Mouse (Mus musculus) hindbrain, embryonic 14.5 days (tissue): Measurements from ENCODE around the gene Kifc5b. TPM values are rescaled to one million over a fixed set of nuclear protein-coding genes. Genes with fewer than 3 reads are reported as not detected.
"Not testable (repeated sequence)": the region's sequence is repeated elsewhere in the genome, so short reads cannot be mapped to it uniquely, and the experiment has no call there.

Source experiments
- ATAC-seq: fragments of 200-750 bp; cut with Nextera tagmentation; 2 replicates; pipeline ENCODE4 v1.8.0; 2017; ENCODE audit warnings: moderate number of reproducible peaks, mild to moderate bottlenecking, moderate TSS enrichment, moderate library complexity; ENCODE audit not compliant: low FRiP score
- DNase-seq: peaks from one replicate; pipeline ENCODE4 v3.0.0-alpha.2; 2015; ENCODE audit warnings: low spot score
- H3K27ac ChIP-seq: fragments of 300-500 bp; sonication (generic); 2 replicates; pipeline ENCODE4 v1.5.1; 2014; ENCODE audit warnings: mild to moderate bottlenecking, moderate library complexity
- H3K27me3 ChIP-seq: fragments of 300-500 bp; sonication (generic); 2 replicates; pipeline ENCODE4 v1.6.1; 2014; ENCODE audit warnings: mild to moderate bottlenecking, low read length, mixed read lengths; ENCODE audit not compliant: control insufficient read depth, insufficient read depth
- H3K36me3 ChIP-seq: fragments of 300-500 bp; sonication (generic); replicated peaks from 2 replicates; pipeline ENCODE4 v1.6.1; 2014; ENCODE audit not compliant: control insufficient read depth, insufficient read depth
- H3K4me1 ChIP-seq: fragments of 300-500 bp; sonication (generic); replicated peaks from 2 replicates; pipeline ENCODE4 v1.6.1; 2014; ENCODE audit warnings: antibody characterized with exemption, low read length, mixed read lengths; ENCODE audit not compliant: control insufficient read depth, insufficient read depth
- H3K4me2 ChIP-seq: fragments of 300-500 bp; sonication (generic); replicated peaks from 2 replicates; pipeline ENCODE4 v1.6.1; 2014; ENCODE audit warnings: mild to moderate bottlenecking, moderate library complexity
- H3K4me3 ChIP-seq: fragments of 300-500 bp; sonication (generic); replicated peaks from 2 replicates; pipeline ENCODE4 v1.5.1; 2014; ENCODE audit warnings: mild to moderate bottlenecking, low read length
- H3K9ac ChIP-seq: fragments of 300-500 bp; sonication (generic); 2 replicates; pipeline ENCODE4 v1.6.1; 2014
- H3K9me3 ChIP-seq: fragments of 300-500 bp; sonication (generic); 2 replicates; pipeline ENCODE4 v1.6.1; 2016; ENCODE audit warnings: low read length; ENCODE audit not compliant: control insufficient read depth
- WGBS: fragments of 180-500 bp; shearing (Covaris S2); extraction: QIAGEN DNeasy Blood & Tissue Kit; methylation state at CpG from one replicate; pipeline ENCODE4 v1.1.7; 2014; 5-methylcytosine and 5-hydroxymethylcytosine counted together
- polyA plus RNA-seq: library from polyadenylated mRNA; unstranded; fragments of >200 nt; fragmentation: Nextera tagmentation; extraction: Ambion mirVana; gene quantifications from 2 replicates; pipeline ENCODE4 v1.2.1, GENCODE M21; 2014

The Kifc5b gene
- polyA plus RNA-seq, 1 experiment from 2014 or later = 0.90 TPM

- not testable (repeated sequence) for H3K9me3 ChIP-seq, H3K36me3 ChIP-seq, H3K27me3 ChIP-seq, H3K4me1 ChIP-seq, H3K4me3 ChIP-seq, H3K4me2 ChIP-seq, DNase-seq, H3K27ac ChIP-seq, H3K9ac ChIP-seq, ATAC-seq
- WGBS = 83% methylated on average over 14 of the region's 15 CpGs
Measured at GRCm38 (mm10) chr17:26907506-26907905, 9.4 kb upstream of the Kifc5b start.

- no peak for ATAC-seq
- Histone ChIP-seq H3K9me3 (no peaks in the 10 kb centered on the region), H3K9ac (no peak overlapping the region), H3K27ac (no peak overlapping the region), H3K27me3 (no peaks in the 10 kb centered on the region), H3K4me1 (0 out of 2 replicates have a peak, but pooled peaks cover 3% of the 10 kb centered on the region), H3K36me3 (no peaks in the 10 kb centered on the region), H3K4me3 (no peak overlapping the region), H3K4me2 (no peak overlapping the region)
- 74% methylated on average over 1 of the region's 1 CpGs for WGBS
- no peak for DNase-seq
Measured at GRCm38 (mm10) chr17:26915248-26915647, 1.6 kb upstream of the Kifc5b start.

- not testable (repeated sequence) for H3K4me1 ChIP-seq, H3K27ac ChIP-seq, H3K9me3 ChIP-seq, ATAC-seq, DNase-seq, H3K36me3 ChIP-seq, H3K27me3 ChIP-seq
- peak overlapping the region; percentile 58 for H3K4me3 ChIP-seq
- H3K9ac ChIP-seq = peak overlapping the region; percentile 55
- H3K4me2 ChIP-seq = peak overlapping the region; percentile 75
- under 1% methylated on average over 11 of the region's 12 CpGs for WGBS
Measured at GRCm38 (mm10) chr17:26917560-26917959, 669 bp downstream of the Kifc5b start.

GRCm38 (mm10) chr17:26918343-26918742 lies 1.5 kb downstream of the Kifc5b start:
- WGBS = 72% methylated on average over 2 of the region's 2 CpGs
- H3K4me3 ChIP-seq = no peak overlapping the region

GRCm38 (mm10) chr17:26919516-26919915 lies 2.6 kb downstream of the Kifc5b start:
- not testable (repeated sequence) for ATAC-seq, H3K9ac ChIP-seq, H3K27ac ChIP-seq, H3K4me2 ChIP-seq, DNase-seq, H3K4me3 ChIP-seq, H3K4me1 ChIP-seq, H3K27me3 ChIP-seq, H3K36me3 ChIP-seq, H3K9me3 ChIP-seq
- WGBS = 97% methylated on average over 2 of the region's 2 CpGs

More at GRCm38 (mm10) chr17:26918343-26918742, 1.5 kb downstream of the Kifc5b start:
- Histone ChIP-seq H3K4me2 (peak overlapping the region; percentile 75), H3K4me1 (0 out of 2 replicates have a peak, but pooled peaks cover 3% of the 10 kb centered on the region), H3K27ac (no peak overlapping the region), H3K36me3 (no peaks in the 10 kb centered on the region), H3K27me3 (no peaks in the 10 kb centered on the region), H3K9ac (no peak overlapping the region), H3K9me3 (no peaks in the 10 kb centered on the region)
- ATAC-seq = no peak
- DNase-seq = no peak

GRCm38 (mm10) chr17:26922368-26922767 lies 5.5 kb downstream of the Kifc5b start:
- not testable (repeated sequence) for H3K4me1 ChIP-seq, DNase-seq, H3K4me2 ChIP-seq, H3K36me3 ChIP-seq, H3K9me3 ChIP-seq, H3K27me3 ChIP-seq, ATAC-seq, H3K27ac ChIP-seq, H3K4me3 ChIP-seq, H3K9ac ChIP-seq
- WGBS = 92% methylated on average over 5 of the region's 6 CpGs

GRCm38 (mm10) chr17:26925414-26925813 lies 8.5 kb downstream of the Kifc5b start:
- not testable (repeated sequence) for H3K4me3 ChIP-seq, DNase-seq, H3K4me2 ChIP-seq, H3K9ac ChIP-seq, H3K4me1 ChIP-seq, H3K27me3 ChIP-seq, H3K27ac ChIP-seq, H3K36me3 ChIP-seq, ATAC-seq, H3K9me3 ChIP-seq
- WGBS = 91% methylated on average over 9 of the region's 9 CpGs

- not testable (repeated sequence) for H3K4me2 ChIP-seq, H3K27me3 ChIP-seq, DNase-seq, H3K27ac ChIP-seq, H3K9me3 ChIP-seq, H3K4me3 ChIP-seq, ATAC-seq, H3K9ac ChIP-seq
- Histone ChIP-seq H3K36me3 (peaks cover 19% of the 10 kb centered on the region), H3K4me1 (peaks cover 13% of the 10 kb centered on the region)
- WGBS = 70% methylated on average over 7 of the region's 7 CpGs
Measured at GRCm38 (mm10) chr17:26931795-26932194, 14.9 kb downstream of the Kifc5b start.

- Histone ChIP-seq H3K36me3 (peaks cover 27% of the 10 kb centered on the region), H3K27me3 (no peaks in the 10 kb centered on the region), H3K27ac (peak within 1 kb of the TSS; percentile 88), H3K4me2 (peak within 1 kb of the TSS; percentile 94), H3K4me1 (peaks cover 13% of the 10 kb centered on the region), H3K9ac (peak within 1 kb of the TSS; percentile 87), H3K9me3 (no peaks in the 10 kb centered on the region), H3K4me3 (peak within 1 kb of the TSS; percentile 79)
- WGBS = under 1% methylated on average over 41 of the region's 43 CpGs
- ATAC-seq (peak; percentile 87), DNase-seq (peak; percentile 89)
Measured at GRCm38 (mm10) chr17:26932839-26933398, 16.0 kb downstream of the Kifc5b start, which contains the start of gene Phf1. Gene Phf1 (plus strand): TSS chr17:26933052.
